Mouse (Mus musculus) myocyte (in vitro differentiated cells): ENCODE measurements at regions not wholly inside any gene's neighbourhood (a gene's known extent, or its start where the extent isn't known, plus 50 kb on each side); places are given as distances from the start of the nearest gene placed in this dataset.

Source experiments
- H3K27me3 ChIP-seq: one replicate; pipeline ENCODE4 v1.6.1; 2011; ENCODE audit not compliant: control insufficient read depth, insufficient read depth, insufficient read length
- H3K36me3 ChIP-seq: one replicate; pipeline ENCODE4 v1.6.1; 2011; ENCODE audit not compliant: control insufficient read depth, insufficient read depth
- H3K4me2 ChIP-seq: one replicate; pipeline ENCODE4 v1.6.1; 2011; ENCODE audit warnings: low read depth, control low read depth
- H3K4me3 ChIP-seq: one replicate; pipeline ENCODE4 v1.5.1; 2011; ENCODE audit warnings: mild to moderate bottlenecking, control low read depth, moderate library complexity
- H3K79me2 ChIP-seq: one replicate; pipeline ENCODE4 v1.6.1; 2011; ENCODE audit not compliant: control insufficient read depth, insufficient read depth
- H3ac ChIP-seq: one replicate; pipeline ENCODE4 v1.6.1; 2011; ENCODE audit not compliant: control insufficient read depth, insufficient read length
- CEBPB ChIP-seq: IDR thresholded peaks from 2 replicates; pipeline ENCODE4 v1.6.1; 2011; ENCODE audit warnings: mild to moderate bottlenecking, moderate library complexity; ENCODE audit not compliant: poor library complexity, insufficient read depth, severe bottlenecking
- E2F4 ChIP-seq: IDR thresholded peaks from one replicate; pipeline ENCODE4 v1.6.1; 2011; ENCODE audit warnings: mild to moderate bottlenecking, control low read depth, moderate library complexity; ENCODE audit not compliant: insufficient read depth
- MAX ChIP-seq: IDR thresholded peaks from one replicate; pipeline ENCODE4 v1.6.1; 2011; ENCODE audit warnings: low read depth, mild to moderate bottlenecking, control low read depth
- MYOD1 ChIP-seq, 3 experiments: IDR thresholded peaks; one replicate each; pipeline ENCODE4 v1.6.1; 2011; ENCODE audit warnings: control low read depth in 2 of 3, low read depth in 2 of 3, mild to moderate bottlenecking in 2 of 3, moderate library complexity in 1 of 3; ENCODE audit not compliant: insufficient read length in 2 of 3, control insufficient read depth in 1 of 3
- MYOG ChIP-seq, 3 experiments: IDR thresholded peaks; one replicate each; pipeline ENCODE4 v1.6.1; 2011; ENCODE audit warnings: control low read depth in 2 of 3, low read depth in 2 of 3, mild to moderate bottlenecking in 2 of 3; ENCODE audit not compliant: insufficient read length in 2 of 3, control insufficient read depth in 1 of 3, insufficient read depth in 1 of 3
- POLR2A ChIP-seq: IDR thresholded peaks from one replicate; pipeline ENCODE4 v1.6.1; 2011; ENCODE audit warnings: low read depth, mild to moderate bottlenecking, control low read depth, moderate library complexity; ENCODE audit not compliant: insufficient read length
- POLR2AphosphoS2 ChIP-seq: IDR thresholded peaks from one replicate; pipeline ENCODE4 v1.6.1; 2011; ENCODE audit warnings: low read depth, control low read depth; ENCODE audit not compliant: insufficient read length
- REST ChIP-seq: IDR thresholded peaks from one replicate; pipeline ENCODE4 v1.6.1; 2011; ENCODE audit warnings: mild to moderate bottlenecking, control low read depth, moderate library complexity; ENCODE audit not compliant: insufficient read depth, insufficient read length
- SRF ChIP-seq: IDR thresholded peaks from one replicate; pipeline ENCODE4 v1.6.1; 2011; ENCODE audit warnings: low read depth; ENCODE audit not compliant: control insufficient read depth, insufficient read length
- TCF12 ChIP-seq: IDR thresholded peaks from one replicate; pipeline ENCODE4 v1.6.1; 2011; ENCODE audit warnings: mild to moderate bottlenecking, control low read depth; ENCODE audit not compliant: poor library complexity, insufficient read depth, severe bottlenecking
- TCF3 ChIP-seq: IDR thresholded peaks from one replicate; pipeline ENCODE4 v1.6.1; 2011; ENCODE audit warnings: low read depth, control low read depth; ENCODE audit not compliant: insufficient read length
- USF1 ChIP-seq: IDR thresholded peaks from one replicate; pipeline ENCODE4 v1.6.1; 2011; ENCODE audit warnings: low read depth, mild to moderate bottlenecking, control low read depth, moderate library complexity

- Histone ChIP-seq H3K27me3 (peaks cover 8% of the 10 kb centered on the region), H3ac (no peak overlapping the region), H3K4me2 (no peak overlapping the region), H3K4me3 (no peak overlapping the region), H3K36me3 (no peaks in the 10 kb centered on the region), H3K79me2 (no peaks in the 10 kb centered on the region)
- TF ChIP-seq POLR2AphosphoS2 (no peak), SRF (no peak), REST (no peak), TCF12 (no peak), MAX (no peak), E2F4 (no peak), CEBPB (no peak), MYOD1 (IDR thresholded peaks at IDR 0.05; ENCODE audit: control insufficient read depth in 1 of 3, insufficient read length in 2 of 3, low read depth in 2 of 3) (no peak), USF1 (no peak), POLR2A (no peak), MYOG (IDR thresholded peaks at IDR 0.05; ENCODE audit: control insufficient read depth in 1 of 3, insufficient read depth in 1 of 3, insufficient read length in 2 of 3, low read depth in 2 of 3) (no peak), TCF3 (no peak)
These were observed 111.7 kb downstream of the Rpl10-ps3 start for GRCm38 (mm10) chr9:50232958-50233510.

GRCm38 (mm10) chr9:50210481-50210880, 134.3 kb downstream of the Rpl10-ps3 start:
- no peaks in the 10 kb centered on the region for H3K79me2 ChIP-seq
- H3K4me3 ChIP-seq: no peak overlapping the region
- peaks cover 11% of the 10 kb centered on the region for H3K27me3 ChIP-seq
- TF ChIP-seq POLR2A (no peak), E2F4 (no peak), MAX (no peak), MYOD1 (IDR thresholded peaks at IDR 0.05; ENCODE audit: control insufficient read depth in 1 of 3, insufficient read length in 2 of 3, low read depth in 2 of 3) (no peak), TCF3 (no peak), SRF (no peak), REST (no peak), TCF12 (no peak), USF1 (no peak), CEBPB (no peak), POLR2AphosphoS2 (no peak)
- no peaks in the 10 kb centered on the region for H3K36me3 ChIP-seq
- no peak overlapping the region for H3ac ChIP-seq
- H3K4me2 ChIP-seq: no peak overlapping the region

GRCm38 (mm10) chr9:50199422-50200218, 145.1 kb downstream of the Rpl10-ps3 start:
- Histone ChIP-seq H3ac (no peak overlapping the region), H3K4me3 (no peak overlapping the region), H3K4me2 (no peak overlapping the region), H3K27me3 (no peaks in the 10 kb centered on the region), H3K79me2 (no peaks in the 10 kb centered on the region), H3K36me3 (no peaks in the 10 kb centered on the region)
- TF ChIP-seq TCF12 (no peak), CEBPB (no peak), MAX (no peak), SRF (no peak), POLR2A (no peak), USF1 (no peak), E2F4 (no peak), MYOG (IDR thresholded peaks at IDR 0.05; ENCODE audit: control insufficient read depth in 1 of 3, insufficient read depth in 1 of 3, insufficient read length in 2 of 3, low read depth in 2 of 3) (no peak), TCF3 (no peak), POLR2AphosphoS2 (no peak), MYOD1 (IDR thresholded peaks at IDR 0.05; ENCODE audit: control insufficient read depth in 1 of 3, insufficient read length in 2 of 3, low read depth in 2 of 3) (no peak), REST (no peak)

GRCm38 (mm10) chr9:50192400-50193110, 152.2 kb downstream of the Rpl10-ps3 start:
- Histone ChIP-seq H3K36me3 (no peaks in the 10 kb centered on the region), H3ac (no peak overlapping the region), H3K4me2 (no peak overlapping the region), H3K4me3 (no peak overlapping the region), H3K79me2 (no peaks in the 10 kb centered on the region), H3K27me3 (no peaks in the 10 kb centered on the region)
- TF ChIP-seq CEBPB: no peak
- no peak for TF ChIP-seq TCF12
- TF ChIP-seq E2F4: no peak
- TF ChIP-seq MYOG (IDR thresholded peaks at IDR 0.05; ENCODE audit: control insufficient read depth in 1 of 3, insufficient read depth in 1 of 3, insufficient read length in 2 of 3, low read depth in 2 of 3): no peak
- no peak for TF ChIP-seq POLR2AphosphoS2
- TF ChIP-seq POLR2A: no peak
- TF ChIP-seq REST: no peak
- no peak for TF ChIP-seq TCF3
- TF ChIP-seq MAX: no peak
- TF ChIP-seq MYOD1 (IDR thresholded peaks at IDR 0.05; ENCODE audit: control insufficient read depth in 1 of 3, insufficient read length in 2 of 3, low read depth in 2 of 3): no peak
- no peak for TF ChIP-seq USF1
- no peak for TF ChIP-seq SRF
